Mouse (Mus musculus): ENCODE measurements around the gene Dapk2.

- TF ChIP-seq TAL1 (conservative IDR thresholded peaks at IDR 0.05; ENCODE audit: low read depth, low read length) = no peak
- no peak for TF ChIP-seq CTCF (IDR thresholded peaks at IDR 0.05; ENCODE audit: low read depth, low read length)
These were observed 73.9 kb downstream of the Dapk2 start for GRCm38 (mm10) chr9:66231820-66232479.

All from G1E (cell line).